Mouse (Mus musculus) testis, adult 2 months (tissue): ENCODE results near the gene Stat5b. TPM values are rescaled to one million over a fixed set of nuclear protein-coding genes. Genes with fewer than 3 reads are reported as not detected.

ENCODE experiments used
- H3K27ac ChIP-seq: fragments of 200-500 bp; 2 replicates; pipeline ENCODE4 v1.5.1; 2012; ENCODE audit warnings: low read depth, low read length; ENCODE audit not compliant: control insufficient read depth, insufficient read depth
- H3K27me3 ChIP-seq: fragments of 200-500 bp; 2 replicates; pipeline ENCODE4 v1.6.1; 2012; ENCODE audit warnings: mild to moderate bottlenecking, low read length, moderate library complexity; ENCODE audit not compliant: control insufficient read depth, insufficient read depth
- H3K36me3 ChIP-seq: fragments of 200-500 bp; 2 replicates; pipeline ENCODE4 v1.6.1; 2012; ENCODE audit warnings: mild to moderate bottlenecking, low read length; ENCODE audit not compliant: control insufficient read depth, insufficient read depth
- H3K4me1 ChIP-seq: fragments of 200-500 bp; 2 replicates; pipeline ENCODE4 v1.6.1; 2012; ENCODE audit warnings: low read length; ENCODE audit not compliant: control insufficient read depth, insufficient read depth
- H3K4me3 ChIP-seq: fragments of 200-500 bp; 2 replicates; pipeline ENCODE4 v1.5.1; 2012; ENCODE audit warnings: low read depth, mild to moderate bottlenecking, low read length, moderate library complexity, mixed read lengths; ENCODE audit not compliant: control insufficient read depth
- CTCF ChIP-seq: fragments of 200-500 bp; IDR thresholded peaks from 2 replicates; pipeline ENCODE4 v1.5.1; 2012; ENCODE audit warnings: low read depth, mild to moderate bottlenecking, inconsistent platforms, low read length, moderate library complexity; ENCODE audit not compliant: control insufficient read depth, insufficient read depth, insufficient replicate concordance
- POLR2A ChIP-seq: fragments of 200-500 bp; IDR thresholded peaks from 2 replicates; pipeline ENCODE4 v1.6.1; 2012; ENCODE audit warnings: low read depth, mild to moderate bottlenecking, inconsistent platforms, low read length, moderate library complexity; ENCODE audit not compliant: control insufficient read depth
- polyA plus RNA-seq: library from polyadenylated mRNA; depleted of rRNA; stranded (reverse); fragments of >200 nt; gene quantifications from 2 replicates; pipeline ENCODE4 v1.2.3, GENCODE M21; 2012

Gene Stat5b
- polyA plus RNA-seq, 1 experiment = 1.9 TPM

- no peak for TF ChIP-seq CTCF
- TF ChIP-seq POLR2A = no peak
- H3K4me3 ChIP-seq = no peak overlapping the region
- no peaks in the 10 kb centered on the region for H3K27me3 ChIP-seq
- H3K36me3 ChIP-seq = peaks cover 3% of the 10 kb centered on the region
- H3K27ac ChIP-seq = no peak overlapping the region
- H3K4me1 ChIP-seq = no peaks in the 10 kb centered on the region
Measured at GRCm38 (mm10) chr11:100892435-100892834, 41.9 kb upstream of the Stat5b start.

GRCm38 (mm10) chr11:100891256-100892123 is 41.0 kb upstream of the Stat5b start:
- TF ChIP-seq POLR2A (no peak), CTCF (no peak)
- no peak overlapping the region for H3K27ac ChIP-seq
- no peaks in the 10 kb centered on the region for H3K4me1 ChIP-seq
- peaks cover 3% of the 10 kb centered on the region for H3K36me3 ChIP-seq
- H3K4me3 ChIP-seq = no peak overlapping the region
- no peaks in the 10 kb centered on the region for H3K27me3 ChIP-seq

- no peak overlapping the region for H3K4me3 ChIP-seq
- H3K27ac ChIP-seq = no peak overlapping the region
- TF ChIP-seq POLR2A (no peak), CTCF (no peak)
- H3K4me1 ChIP-seq = no peaks in the 10 kb centered on the region
- no peaks in the 10 kb centered on the region for H3K27me3 ChIP-seq
- H3K36me3 ChIP-seq = peaks cover 3% of the 10 kb centered on the region
Measured at GRCm38 (mm10) chr11:100890481-100890880, 40.0 kb upstream of the Stat5b start.

GRCm38 (mm10) chr11:100888348-100888820 is 37.9 kb upstream of the Stat5b start:
- TF ChIP-seq POLR2A (no peak), CTCF (no peak)

GRCm38 (mm10) chr11:100887764-100888163 is 37.2 kb upstream of the Stat5b start:
- H3K27ac ChIP-seq = no peak overlapping the region
- H3K4me1 ChIP-seq = no peaks in the 10 kb centered on the region
- H3K4me3 ChIP-seq = no peak overlapping the region
- H3K27me3 ChIP-seq = no peaks in the 10 kb centered on the region
- TF ChIP-seq CTCF (no peak), POLR2A (no peak)
- H3K36me3 ChIP-seq = no peaks in the 10 kb centered on the region

More at GRCm38 (mm10) chr11:100888348-100888820, 37.9 kb upstream of the Stat5b start:
- no peaks in the 10 kb centered on the region for H3K27me3 ChIP-seq
- no peak overlapping the region for H3K4me3 ChIP-seq
- H3K27ac ChIP-seq = no peak overlapping the region
- H3K36me3 ChIP-seq = no peaks in the 10 kb centered on the region
- H3K4me1 ChIP-seq = no peaks in the 10 kb centered on the region

GRCm38 (mm10) chr11:100887236-100887635 is 36.7 kb upstream of the Stat5b start:
- no peaks in the 10 kb centered on the region; the same call in 1 of the 2 replicates for H3K4me1 ChIP-seq
- no peaks in the 10 kb centered on the region for H3K27me3 ChIP-seq
- TF ChIP-seq POLR2A (no peak), CTCF (no peak)
- no peak overlapping the region for H3K27ac ChIP-seq
- H3K4me3 ChIP-seq = no peak overlapping the region
- H3K36me3 ChIP-seq = no peaks in the 10 kb centered on the region

GRCm38 (mm10) chr11:100886188-100886740 is 35.7 kb upstream of the Stat5b start:
- no peak overlapping the region for H3K4me3 ChIP-seq
- no peaks in the 10 kb centered on the region for H3K27me3 ChIP-seq
- no peak overlapping the region for H3K27ac ChIP-seq
- TF ChIP-seq POLR2A (no peak), CTCF (no peak)
- peaks cover 5% of the 10 kb centered on the region for H3K4me1 ChIP-seq
- H3K36me3 ChIP-seq = no peaks in the 10 kb centered on the region
